Mouse (Mus musculus) CD4-positive helper T cell, adult 2 months (primary cell): ENCODE measurements around the gene Treh.
"Not testable (repeated sequence)": the region's sequence is repeated elsewhere in the genome, so short reads cannot be mapped to it uniquely, and the experiment has no call there.

Source experiments
- DNase-seq: peaks from one replicate; pipeline ENCODE4 v3.0.0-alpha.2; 2012; ENCODE audit warnings: low read depth, missing footprints, low spot score

Gene Treh

DNA sequence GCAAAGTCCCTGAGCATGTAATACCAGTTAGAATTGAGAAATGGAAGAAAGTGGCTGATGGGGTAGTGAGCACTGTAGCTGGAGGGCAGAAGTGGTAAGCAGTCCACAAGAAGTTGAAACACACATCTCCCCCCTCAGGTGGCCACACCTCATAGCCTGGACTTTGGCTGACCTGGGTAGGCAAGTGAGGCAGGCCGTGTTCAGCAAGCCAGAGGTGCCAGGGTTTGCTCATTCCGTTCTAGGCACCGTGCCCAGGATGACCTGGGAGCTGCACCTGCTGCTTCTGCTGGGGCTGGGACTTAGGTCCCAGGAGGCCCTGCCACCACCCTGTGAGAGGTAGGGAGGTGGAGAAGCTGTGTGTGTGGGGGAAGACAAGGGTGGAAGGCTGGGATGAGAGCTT, at the start of gene Treh:
Gene Treh (plus strand): TSS at position 229 of the 400 bp plus-strand sequence.
- no peak for DNase-seq

DNA sequence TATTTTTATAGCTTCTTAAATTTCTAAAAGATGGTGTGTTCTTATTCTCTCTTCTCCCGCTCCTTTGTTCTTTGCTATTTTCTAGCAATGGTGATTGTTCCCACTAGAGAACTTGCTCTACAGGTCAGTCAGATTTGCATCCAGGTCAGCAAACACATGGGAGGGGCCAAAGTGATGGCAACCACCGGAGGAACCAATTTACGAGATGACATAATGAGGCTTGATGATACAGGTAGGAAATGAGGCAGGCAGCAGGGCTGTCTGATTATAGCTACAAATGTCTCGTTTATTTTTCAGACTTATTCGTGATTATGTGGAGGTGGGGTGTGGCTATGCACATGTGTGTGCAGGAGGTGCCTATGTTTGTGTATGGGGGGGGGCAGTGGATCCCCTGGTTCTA, 48.6 kb upstream of the Treh start:
- DNase-seq, result no peak

DNA sequence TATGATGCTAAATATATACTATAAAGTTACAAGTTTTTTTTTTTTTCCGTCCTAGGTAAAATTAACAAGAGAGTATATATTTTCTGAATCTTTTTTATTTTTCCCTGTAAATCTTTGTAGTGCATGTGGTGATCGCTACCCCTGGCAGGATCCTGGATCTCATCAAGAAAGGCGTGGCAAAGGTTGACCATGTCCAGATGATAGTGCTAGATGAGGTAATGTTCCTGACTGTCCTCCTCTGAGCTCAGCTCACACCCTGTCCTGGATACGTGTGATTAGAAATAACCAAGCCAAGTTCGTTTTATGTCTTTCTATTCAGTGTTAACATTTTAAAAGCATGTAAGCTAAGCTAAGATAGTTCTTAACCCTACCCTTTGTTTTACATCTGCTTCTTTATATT, 46.8 kb upstream of the Treh start:
- DNase-seq, result no peak

DNA sequence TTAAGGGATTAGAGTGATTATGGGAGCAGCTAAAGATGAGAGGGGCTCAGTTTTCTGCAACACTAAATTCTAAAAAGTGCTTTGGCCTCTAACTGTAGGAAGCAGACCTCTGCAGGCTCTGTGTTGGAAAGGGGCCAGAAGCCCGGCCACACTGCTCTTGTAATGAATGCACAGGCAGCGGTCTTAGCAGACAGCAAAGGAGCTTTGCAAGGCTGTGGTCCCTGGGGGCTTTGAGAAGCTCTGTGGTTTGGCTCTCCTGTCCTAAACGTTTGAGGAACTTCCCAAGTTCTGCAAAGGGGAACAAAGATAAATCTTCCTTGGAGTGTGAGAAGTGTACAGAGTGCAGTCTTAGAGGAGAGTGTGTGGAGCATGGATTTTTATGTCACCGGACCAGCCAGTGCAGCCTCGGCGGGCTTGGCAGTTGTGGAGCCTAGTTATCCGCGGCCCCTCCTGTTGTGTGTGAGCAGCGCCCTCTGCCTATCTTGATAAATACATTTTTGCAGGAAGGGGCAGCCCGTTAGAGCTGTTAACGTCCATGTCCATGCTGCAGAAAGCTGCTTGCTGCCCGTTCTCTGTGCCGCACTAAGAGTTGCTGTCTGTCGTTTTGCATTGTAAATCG, 35.4 kb upstream of the Treh start:
- no peak for DNase-seq

DNA sequence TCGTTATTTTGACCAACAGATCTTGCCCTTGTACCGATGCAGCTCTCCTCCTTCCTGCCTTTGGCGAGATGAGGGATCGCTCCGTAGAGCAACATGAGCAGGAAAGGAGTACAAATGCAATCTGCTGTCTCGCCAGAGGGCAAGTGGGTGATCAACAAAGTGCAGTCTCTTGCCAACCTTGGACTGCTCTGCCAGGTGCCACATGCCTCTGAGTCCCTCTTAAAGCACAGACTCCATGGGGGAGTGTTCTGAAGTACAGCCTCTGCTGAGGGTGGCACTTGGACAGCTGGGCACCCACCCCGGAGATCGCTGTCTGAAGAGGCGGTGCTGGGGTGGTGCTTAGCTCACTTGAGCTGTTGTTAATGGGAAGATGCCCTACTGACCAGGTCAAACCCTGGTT, 34.3 kb upstream of the Treh start:
- DNase-seq, result not testable (repeated sequence)

DNA sequence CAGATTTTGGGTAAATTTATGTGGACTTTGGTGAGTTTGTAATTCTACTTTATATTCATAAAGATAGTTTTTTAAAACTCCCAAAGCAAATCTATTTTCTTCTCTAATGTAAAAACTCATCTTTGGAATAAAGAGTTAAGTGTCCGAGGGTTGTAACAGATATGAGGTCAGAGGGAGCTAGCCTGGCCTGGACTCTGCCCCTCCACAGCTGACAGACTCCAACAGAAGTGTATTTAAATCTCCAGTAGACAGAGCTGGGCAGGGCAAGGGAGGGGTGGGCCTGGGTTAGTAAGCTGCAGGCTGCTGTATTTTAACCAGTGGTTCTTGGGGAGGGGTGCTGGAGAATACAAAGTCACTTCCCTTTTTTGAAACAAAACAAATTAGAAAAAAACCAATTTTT, 33.0 kb upstream of the Treh start:
- DNase-seq, result not testable (repeated sequence)

DNA sequence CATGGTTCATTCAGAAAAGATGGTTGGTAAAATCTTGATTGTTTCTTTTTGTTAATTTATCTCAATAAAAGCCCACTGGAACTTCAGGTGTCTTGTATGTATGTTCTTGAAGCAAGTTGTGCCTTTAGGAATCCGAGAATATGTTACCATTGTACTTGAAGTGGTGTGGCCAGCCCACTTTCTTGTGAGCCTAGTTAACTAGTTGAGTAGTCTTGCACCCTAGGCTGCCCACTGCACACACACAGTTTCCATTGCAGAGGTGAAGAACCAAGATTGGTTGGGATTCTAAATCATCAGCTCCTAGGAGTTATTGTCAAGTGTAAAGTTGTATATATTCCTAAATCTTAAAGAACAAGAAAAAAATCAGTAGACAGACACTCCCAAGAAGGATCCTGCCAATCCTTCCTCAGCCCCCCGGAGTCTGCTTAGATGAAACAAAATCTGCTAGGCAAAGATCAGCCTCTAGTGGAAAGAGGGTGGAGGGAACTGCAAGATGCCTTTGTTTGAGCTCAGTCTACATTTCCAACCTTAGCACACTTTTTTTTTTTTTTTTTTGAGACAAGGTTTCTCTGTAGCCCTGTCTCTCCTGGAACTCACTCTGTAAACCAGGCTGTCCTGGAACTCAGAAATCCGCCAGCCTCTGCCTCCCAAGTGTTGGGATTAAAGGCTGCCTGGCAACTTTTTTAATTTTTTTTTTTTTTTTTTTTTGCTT, 32.2 kb upstream of the Treh start:
- no peak for DNase-seq

DNA sequence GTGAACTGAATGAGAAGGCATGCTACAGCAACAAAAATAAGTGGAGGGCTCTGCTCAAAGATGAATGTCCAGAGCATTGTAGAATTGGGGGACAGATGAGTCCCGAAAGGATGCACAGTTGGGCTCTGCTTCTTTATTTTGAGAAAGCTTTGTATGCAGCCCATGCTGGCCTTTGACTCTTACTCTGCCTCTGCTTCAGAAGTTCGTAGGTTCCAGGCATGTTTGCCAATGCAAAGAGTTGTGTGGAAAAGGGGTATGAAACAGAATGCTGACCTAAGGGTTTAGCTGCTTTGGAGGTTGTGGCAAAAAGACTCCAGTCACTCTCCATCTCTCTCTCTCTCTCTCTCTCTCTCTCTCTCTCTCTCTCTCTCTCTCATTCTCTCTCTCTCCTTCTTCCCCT, 31.4 kb upstream of the Treh start:
- DNase-seq, result no peak

DNA sequence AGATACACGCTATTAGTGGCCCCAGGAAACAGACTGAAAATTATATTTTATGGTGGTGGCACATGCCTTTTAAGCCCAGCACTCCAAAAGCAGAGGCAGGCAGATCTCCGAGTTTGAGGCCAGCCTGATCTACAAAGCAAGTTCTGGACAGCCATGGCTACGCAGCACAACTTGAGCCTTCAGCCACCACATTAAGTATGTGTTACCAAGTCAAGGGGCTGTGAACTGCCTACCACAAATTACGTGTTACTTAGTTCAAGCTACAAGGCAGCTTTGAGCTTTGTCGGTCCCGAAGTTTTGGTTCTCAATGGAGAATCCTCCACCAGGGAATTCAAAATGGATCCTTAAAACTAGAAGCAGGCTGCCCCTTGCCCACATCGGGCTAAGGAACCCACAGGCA, 29.9 kb upstream of the Treh start:
- DNase-seq, result no peak

DNA sequence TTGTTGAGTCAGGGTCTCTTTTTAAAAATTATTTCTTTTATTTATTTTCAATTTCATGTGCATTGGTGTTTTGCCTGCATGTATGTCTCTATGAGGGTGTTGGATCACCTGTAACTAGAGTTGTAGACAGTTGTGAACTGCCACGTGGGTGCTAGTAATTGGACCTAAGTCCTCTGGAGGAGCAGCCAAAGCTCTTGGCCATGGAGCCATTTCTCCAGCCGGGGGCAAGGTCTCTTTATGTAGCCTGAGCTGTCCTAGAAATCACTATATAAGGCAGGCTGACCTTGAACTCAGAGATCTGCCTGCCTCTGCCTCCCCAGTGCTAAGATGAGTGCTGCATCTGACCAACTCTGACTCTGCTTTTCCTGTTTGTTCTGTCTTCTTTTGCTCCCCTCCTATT, 28.8 kb upstream of the Treh start:
- DNase-seq, result no peak

DNA sequence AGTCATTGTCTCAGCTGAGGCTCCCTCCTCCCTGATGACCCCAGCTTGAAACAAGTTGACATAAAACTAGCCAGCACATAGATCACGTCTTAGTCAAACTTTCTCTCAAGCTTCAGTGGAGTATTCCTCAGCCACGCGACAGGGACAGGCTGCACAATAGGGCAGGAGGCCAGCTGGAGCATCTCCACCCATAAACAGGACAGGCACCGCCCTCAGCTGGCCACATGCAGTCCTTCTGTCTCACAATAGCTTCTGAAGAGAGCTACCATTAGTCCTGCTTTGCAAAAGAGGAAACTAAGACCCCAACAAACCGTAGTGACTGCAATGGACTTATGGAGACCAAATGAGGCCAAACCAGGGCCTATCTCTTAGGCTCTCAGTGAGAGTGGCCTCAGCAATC, 27.6 kb upstream of the Treh start:
- no peak for DNase-seq

DNA sequence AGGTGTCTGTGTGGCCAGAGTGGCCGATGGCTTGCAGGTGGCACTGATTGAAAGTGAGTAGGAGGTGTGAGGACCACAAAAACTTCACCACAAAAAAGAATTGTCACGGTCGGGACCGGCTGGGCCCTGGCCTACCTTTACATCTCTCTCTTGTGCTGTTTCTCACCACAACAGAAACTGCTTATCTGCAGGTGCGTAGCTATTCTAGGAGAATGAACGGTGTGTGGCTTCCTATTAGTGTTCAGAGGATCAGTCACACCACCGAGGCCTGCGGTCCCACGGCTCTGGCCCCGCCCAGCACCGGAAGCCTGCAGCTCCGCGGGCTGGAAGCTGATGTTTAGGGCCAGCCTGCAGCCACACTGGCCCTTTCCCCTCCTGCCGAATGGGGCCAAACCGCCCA, 27.1 kb upstream of the Treh start:
- DNase-seq, result peak; percentile 86

DNA sequence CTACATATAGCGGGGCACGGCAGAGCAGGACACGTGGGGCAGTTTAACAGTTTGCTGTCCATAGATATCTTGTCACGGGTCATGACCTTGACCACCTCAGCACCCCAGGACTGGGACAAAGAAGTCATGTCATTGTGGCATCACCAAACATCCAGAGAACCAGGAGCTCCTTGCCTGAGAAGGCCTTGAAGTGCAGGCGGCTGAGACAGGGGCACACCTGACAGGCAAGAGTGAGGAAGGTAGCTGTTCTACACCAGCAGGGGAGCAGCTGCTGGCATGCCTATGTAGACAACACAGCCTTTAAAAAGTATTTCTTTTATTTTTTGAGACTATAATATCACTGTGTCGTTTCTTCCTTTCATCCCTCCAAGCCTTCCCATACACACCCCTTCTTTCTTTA, 26.7 kb upstream of the Treh start:
- DNase-seq, result peak; percentile 52

DNA sequence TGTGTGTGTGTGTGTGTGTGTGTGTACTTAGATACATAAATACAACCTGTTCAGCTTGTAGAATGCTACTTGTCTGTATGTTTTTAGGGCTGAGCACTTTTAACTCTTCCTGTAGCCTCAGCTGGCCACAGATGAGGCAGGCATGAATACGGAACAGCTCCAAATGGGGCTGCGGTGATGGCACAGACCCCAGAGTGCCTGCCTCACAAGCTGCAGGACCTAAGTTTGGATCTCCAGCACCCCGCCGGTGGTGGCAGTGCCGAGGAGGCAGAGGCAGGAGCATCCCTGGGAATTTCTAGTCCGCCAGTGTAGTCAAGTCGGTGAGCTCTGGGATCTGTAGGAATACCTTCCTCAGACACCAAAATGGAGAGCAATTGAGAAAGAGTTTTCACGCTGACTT, 26.0 kb upstream of the Treh start:
- no peak for DNase-seq

DNA sequence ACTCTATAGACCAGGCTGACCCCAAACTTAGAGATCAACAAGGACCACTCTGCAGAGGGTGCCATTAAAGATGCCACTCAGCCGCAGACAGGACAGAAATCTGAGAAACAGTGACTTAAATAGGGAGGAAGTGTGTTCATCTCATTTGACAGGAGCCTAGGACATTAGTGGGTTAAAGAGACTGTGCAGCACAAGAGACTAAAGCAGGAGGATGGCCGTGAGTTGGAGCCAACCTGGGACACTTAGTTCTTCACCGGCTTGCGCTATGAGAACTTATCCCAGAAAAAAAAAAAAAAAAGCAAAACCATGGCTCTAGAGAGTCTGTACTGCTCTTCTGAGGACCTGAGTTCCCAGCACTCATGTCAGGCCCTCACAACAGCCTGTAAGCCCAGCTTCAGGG, 25.4 kb upstream of the Treh start:
- DNase-seq, result no peak

DNA sequence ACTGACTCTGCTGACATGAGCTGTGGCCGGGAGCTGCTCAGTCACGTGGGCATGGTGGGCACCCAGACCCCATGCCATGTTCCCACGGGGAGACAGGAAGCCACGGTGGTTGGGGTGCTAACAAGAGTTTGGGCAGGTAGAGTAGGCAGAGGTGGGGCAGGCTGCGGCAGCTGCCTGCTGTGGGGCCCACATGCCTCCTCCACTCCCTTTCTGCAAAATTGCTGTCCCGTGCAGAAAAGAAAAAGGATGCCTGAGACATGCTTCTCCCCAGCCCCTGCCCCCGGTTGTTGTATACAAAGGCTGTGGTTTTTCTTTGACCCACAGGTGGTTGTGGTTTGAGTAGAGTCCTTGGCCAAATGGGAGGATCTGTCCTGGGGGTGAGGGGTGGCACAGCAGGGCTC, 24.2 kb upstream of the Treh start:
- DNase-seq, result peak; percentile 67

DNA sequence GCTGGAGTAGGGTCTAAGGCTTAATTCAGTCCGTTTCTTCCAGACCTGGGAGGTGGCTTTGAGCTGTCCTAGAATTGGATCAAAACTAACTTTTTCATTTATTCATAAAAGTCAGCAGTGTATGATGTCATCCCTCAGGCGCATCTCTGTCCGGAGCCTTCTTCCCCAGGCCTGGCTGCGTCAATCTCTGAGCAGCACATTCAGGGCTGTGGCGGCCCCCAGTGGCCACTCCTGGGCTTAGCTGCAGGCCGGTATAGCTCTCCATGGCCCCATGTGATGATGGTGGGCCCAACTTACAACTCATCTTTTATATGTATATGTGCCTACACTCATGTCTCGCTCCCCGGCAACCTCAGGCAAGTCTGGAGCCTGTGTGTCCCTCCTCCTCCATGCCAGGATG, 21.0 kb upstream of the Treh start:
- peak; percentile 76 for DNase-seq

DNA sequence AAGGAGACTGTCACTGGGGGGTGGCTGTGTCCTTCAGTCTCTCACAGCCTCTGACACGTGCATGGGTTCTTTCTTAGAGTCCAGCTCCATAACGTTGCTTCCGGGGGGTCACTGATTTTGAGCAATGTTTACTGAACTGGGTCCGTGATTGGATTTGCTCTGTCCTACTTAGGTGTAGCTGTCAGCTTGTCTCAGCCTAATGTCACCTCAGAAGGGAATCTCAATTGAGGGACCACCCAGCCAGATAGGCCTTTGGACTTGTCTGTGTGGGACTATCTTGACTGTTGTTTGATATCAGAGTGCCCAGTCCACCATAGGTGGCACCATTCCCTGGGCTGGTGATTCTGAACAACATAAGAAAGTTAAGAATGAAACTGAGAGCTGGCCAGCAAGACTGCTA, 19.1 kb upstream of the Treh start:
- DNase-seq, result no peak

DNA sequence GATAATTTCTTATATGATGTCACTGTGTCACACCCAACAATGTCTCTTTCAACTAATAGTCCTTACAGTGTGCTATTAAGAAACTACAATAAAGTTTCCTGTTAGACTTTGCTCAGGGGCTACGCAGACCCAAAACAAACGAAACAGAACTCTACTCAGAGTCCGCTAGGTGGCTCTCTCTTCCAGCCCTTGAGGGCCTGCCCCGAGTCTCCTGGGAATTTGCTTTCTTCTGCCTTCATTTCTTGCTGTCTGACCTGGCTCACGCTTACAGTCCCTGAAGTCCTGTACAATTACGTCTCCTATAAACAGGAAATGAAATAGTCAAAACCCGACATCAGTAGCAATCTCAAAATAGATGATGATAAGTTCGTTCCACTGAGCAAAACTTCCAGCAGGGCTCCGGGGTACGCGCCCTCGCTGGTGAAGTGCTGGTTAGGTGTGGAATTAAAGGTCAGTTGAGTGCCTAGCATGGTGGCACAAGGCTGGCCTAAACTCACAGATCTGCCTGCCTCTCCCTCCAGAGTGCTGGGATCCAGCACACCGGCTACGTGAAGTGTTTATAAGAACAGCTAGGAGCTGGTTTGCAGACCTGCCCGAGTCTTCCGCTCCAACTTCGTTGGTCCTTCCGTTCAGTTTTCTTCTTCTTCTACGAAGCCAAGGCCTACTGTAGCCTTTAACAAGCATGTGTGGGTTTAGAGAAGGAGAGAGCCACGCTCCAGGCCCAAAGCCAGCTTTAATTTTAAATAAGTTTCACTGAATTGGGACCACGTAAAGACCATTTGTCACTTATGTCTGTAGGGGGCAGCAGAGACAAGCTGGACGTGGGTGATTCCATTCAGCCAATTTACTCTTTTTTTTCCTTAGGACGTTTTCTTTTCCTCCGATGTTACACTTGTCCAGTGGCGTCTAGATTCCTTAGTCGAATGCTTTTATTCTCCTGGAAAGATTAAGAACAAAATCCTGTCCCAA, 17.7 kb upstream of the Treh start:
- peak; percentile 54 for DNase-seq

DNA sequence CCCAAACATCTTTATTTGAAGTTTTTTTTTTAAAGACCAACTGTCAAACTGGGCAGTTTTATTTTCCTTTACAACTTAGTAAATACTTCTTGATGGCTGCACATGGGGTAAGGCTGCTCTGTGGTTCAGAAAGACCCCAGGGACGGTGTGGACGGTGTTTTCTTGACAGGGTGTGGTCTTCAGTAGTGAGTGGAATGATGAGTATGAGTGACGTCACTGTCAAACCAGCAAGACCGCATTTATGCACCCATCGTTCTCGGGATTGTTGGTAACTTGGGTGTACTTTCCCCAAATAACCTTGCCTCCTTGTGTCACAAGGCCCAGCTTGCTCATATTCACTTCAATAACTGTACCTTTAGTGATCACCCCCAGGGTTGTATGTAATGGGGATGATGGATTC, 9.3 kb upstream of the Treh start:
- DNase-seq, result no peak

DNA sequence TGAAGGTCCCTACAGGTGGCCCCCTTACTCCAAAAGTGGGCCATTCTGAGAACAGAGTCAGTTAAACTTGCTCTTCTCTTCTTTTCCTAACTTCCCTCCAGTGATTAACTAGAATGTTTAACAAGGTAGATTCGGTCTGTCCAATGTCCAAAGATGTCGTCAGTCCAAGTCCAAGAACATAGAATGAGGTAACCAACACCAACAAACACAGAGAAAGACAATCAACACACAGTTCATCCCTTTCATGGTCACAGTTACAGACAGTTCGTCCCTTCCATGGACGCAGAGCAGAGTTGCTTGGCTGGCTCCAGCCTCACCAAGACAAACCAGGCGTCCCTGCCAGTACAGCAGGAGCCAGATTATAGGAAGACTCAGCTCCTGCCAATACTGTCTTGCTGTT, 1.6 kb upstream of the Treh start:
- no peak for DNase-seq

DNA sequence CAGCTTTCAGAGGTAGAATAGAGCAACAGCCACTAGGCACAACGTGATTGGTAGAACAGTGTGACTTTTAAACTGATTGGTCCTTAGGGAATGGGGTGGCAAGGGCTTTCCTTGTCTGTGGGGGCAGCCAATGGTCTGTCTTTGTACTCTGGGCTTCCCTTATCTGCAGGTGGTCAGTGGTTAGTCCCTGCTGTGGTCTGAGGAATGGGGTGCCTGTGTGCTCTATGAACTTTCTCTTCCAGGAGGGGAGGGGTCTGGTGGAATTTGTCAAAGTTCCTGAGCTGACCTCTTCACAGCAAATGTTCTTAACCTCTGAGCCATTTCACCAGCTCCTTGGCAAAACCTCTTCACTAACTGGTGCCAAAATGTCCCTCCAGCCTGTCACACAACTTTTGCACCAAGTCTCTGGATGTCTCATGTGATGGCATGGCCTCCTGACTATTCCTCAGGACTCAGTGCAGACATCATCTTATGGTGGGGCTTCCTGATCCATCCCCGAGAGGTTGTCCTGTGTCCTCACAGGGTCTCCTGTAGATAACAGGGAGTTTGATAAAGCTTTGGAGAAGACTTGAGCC, 655 bp upstream of the Treh start:
- no peak for DNase-seq
